Mouse (Mus musculus): Measurements from ENCODE around the gene 4930486L24Rik. TPM values are rescaled to one million over a fixed set of nuclear protein-coding genes. Genes with fewer than 3 reads are reported as not detected.

The 4930486L24Rik gene
- polyA plus RNA-seq, 1 experiment from 2014 or later, result 0.33 TPM

DNA sequence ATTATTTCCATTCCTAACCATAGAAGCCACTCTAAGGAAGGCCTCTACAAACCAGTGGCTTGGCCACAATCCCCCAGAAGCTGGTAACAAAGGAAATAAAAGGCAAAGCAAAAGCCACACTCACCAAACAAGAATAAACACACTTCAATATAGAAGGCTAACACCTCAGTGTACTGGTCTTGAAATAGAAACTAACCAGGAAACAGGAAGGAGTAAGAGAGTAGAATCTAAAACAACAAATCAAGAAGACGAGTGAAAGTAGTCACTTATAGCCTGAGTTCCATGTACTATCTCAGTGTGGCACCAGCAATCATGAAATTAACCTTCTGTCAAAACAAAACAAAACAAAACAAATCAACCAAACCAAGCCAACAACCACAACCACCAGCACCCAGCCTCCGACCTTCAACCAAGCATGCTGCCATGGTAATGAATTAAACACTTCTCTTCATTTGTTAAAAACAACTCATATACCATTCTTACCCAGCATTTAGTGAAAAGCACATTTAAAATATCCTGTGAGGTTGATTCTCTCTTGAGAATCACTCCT lies 24.8 kb downstream of the 4930486L24Rik start:
- WGBS, result 82% methylated on average over 2 of the region's 2 CpGs
- no peak for ATAC-seq
- no peaks in the 10 kb centered on the region for H3K27me3 ChIP-seq (replicated peaks; ENCODE audit: control insufficient read depth, insufficient read depth, low read length)
- H3K4me1 ChIP-seq (ENCODE audit: control insufficient read depth, insufficient read depth, low read depth, low read length), result no peaks in the 10 kb centered on the region
- H3K9me3 ChIP-seq (ENCODE audit: control insufficient read depth, low read length), result no peaks in the 10 kb centered on the region
- H3K27ac ChIP-seq (ENCODE audit: low read depth, low read length), result no peak overlapping the region
- no peaks in the 10 kb centered on the region for H3K36me3 ChIP-seq (ENCODE audit: control insufficient read depth, insufficient read depth, low read length)
- no peak overlapping the region for H3K9ac ChIP-seq (ENCODE audit: low read depth, low read length)
- H3K4me3 ChIP-seq (ENCODE audit: low read length), result no peak overlapping the region
- H3K4me2 ChIP-seq (ENCODE audit: low read length), result no peak overlapping the region

DNA sequence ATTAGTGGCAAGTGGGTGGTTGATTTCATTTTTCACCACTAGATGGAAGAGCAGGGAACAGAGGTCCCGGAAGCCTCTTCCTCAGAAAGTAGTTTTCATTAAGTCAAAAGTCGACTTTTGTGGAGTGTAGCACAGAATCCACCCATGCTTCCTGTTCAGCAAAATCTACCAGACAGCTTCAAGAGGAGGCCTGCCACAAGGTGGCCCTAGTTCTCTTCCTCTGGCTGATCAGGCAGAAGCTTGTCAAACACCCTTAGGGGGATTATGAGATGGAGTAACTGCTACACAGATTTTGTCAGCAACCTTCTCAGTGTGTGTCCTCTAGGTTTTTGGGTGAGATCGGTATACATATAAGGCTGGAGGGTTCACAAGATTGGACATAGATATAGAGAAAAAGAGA lies 38.2 kb downstream of the 4930486L24Rik start:
- ATAC-seq, result no peak
- WGBS, result 76% methylated on average over 3 of the region's 3 CpGs
- no peaks in the 10 kb centered on the region for H3K36me3 ChIP-seq (ENCODE audit: control insufficient read depth, insufficient read depth, low read length)

DNA sequence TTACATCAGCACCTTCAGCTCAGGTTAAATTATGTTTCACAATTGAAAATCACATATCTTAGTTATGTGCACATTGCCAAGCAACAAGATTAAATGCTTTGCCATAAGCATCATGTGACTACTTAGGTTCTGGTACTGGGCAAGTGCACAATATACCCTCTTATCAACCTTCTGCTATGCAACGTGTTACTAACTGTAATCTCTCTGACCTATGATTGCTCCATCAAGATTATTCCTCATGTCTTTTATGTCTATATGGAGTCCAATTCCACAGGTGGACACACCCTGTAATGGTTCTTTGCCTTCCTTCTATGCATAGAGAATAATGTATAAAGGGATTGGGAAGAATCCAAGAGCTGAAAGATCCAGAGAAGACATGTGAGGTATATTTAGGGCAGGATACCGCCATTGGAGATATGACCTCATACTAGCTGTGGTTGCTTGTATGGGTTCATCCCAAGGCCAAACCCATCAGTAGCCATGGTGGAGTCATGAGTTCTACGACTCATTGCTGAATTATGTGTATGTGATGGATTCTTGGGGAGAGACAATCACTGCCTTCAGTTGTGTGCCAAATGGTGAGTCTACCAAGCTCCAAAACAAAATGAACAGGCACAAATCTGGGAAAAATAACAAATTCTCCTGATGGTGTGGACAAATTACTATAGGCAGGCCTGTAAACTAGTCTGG lies 43.6 kb downstream of the 4930486L24Rik start:
- no peak for ATAC-seq
- Histone ChIP-seq H3K9me3 (ENCODE audit: control insufficient read depth, low read length) (no peaks in the 10 kb centered on the region), H3K4me3 (ENCODE audit: low read length) (no peak overlapping the region), H3K27me3 (replicated peaks; ENCODE audit: control insufficient read depth, insufficient read depth, low read length) (no peaks in the 10 kb centered on the region), H3K36me3 (ENCODE audit: control insufficient read depth, insufficient read depth, low read length) (no peaks in the 10 kb centered on the region), H3K27ac (ENCODE audit: low read depth, low read length) (no peak overlapping the region), H3K9ac (ENCODE audit: low read depth, low read length) (no peak overlapping the region), H3K4me2 (ENCODE audit: low read length) (no peak overlapping the region), H3K4me1 (ENCODE audit: control insufficient read depth, insufficient read depth, low read depth, low read length) (no peaks in the 10 kb centered on the region)
- WGBS, result 80% methylated on average over 3 of the region's 3 CpGs

More for the DNA sequence above, 38.2 kb downstream of the 4930486L24Rik start:
- Histone ChIP-seq H3K9me3 (ENCODE audit: control insufficient read depth, low read length) (no peaks in the 10 kb centered on the region), H3K9ac (ENCODE audit: low read depth, low read length) (no peak overlapping the region), H3K27ac (ENCODE audit: low read depth, low read length) (no peak overlapping the region), H3K4me2 (ENCODE audit: low read length) (no peak overlapping the region), H3K27me3 (replicated peaks; ENCODE audit: control insufficient read depth, insufficient read depth, low read length) (no peaks in the 10 kb centered on the region), H3K4me1 (ENCODE audit: control insufficient read depth, insufficient read depth, low read depth, low read length) (no peaks in the 10 kb centered on the region), H3K4me3 (ENCODE audit: low read length) (no peak overlapping the region)

DNA sequence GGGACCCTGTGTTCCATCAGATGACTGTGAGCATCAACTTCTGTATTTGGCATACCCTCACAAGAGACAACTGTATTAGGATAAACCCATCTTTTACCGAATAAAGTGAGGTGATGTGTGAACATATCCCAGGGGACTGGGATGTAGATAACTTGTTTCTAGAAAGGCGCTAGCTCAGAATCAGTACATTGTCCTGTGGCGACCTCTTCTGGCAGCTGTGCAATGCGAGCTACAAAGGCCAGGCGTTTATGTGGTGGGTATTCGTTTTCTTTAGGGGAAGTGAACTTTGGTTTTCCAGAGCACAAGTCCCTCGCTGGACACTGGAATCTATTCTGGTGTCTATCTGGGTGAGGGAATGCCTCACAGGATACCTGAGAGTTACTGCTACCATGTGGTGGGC lies 44.8 kb downstream of the 4930486L24Rik start:
- Histone ChIP-seq H3K4me3 (ENCODE audit: low read length) (no peak overlapping the region), H3K27ac (ENCODE audit: low read depth, low read length) (no peak overlapping the region), H3K9me3 (ENCODE audit: control insufficient read depth, low read length) (no peaks in the 10 kb centered on the region), H3K4me1 (ENCODE audit: control insufficient read depth, insufficient read depth, low read depth, low read length) (no peaks in the 10 kb centered on the region), H3K36me3 (ENCODE audit: control insufficient read depth, insufficient read depth, low read length) (no peaks in the 10 kb centered on the region), H3K9ac (ENCODE audit: low read depth, low read length) (no peak overlapping the region), H3K4me2 (ENCODE audit: low read length) (no peak overlapping the region), H3K27me3 (replicated peaks; ENCODE audit: control insufficient read depth, insufficient read depth, low read length) (no peaks in the 10 kb centered on the region)
- ATAC-seq, result no peak
- WGBS, result 8% methylated on average over 7 of the region's 7 CpGs

DNA sequence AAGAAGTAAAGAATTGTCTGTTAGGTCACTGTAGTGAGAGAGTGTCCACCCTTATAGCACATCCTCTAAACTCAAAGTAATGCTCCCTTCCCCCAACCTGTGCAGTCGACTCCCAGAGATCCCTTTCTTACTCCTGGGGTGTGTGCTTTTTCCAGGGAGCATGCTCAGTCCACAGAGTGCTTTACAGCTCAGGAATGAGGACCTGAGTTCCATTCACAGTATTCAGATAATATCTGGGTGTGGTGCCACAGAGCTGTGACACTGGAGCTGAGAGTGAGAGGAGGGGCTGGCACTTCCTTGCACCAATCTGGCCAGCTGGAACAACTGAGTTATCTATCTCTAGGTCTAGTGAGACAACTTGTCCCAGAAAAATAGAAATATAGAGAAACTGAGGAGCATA lies 50.6 kb downstream of the 4930486L24Rik start:
- no peak overlapping the region for H3K4me2 ChIP-seq (ENCODE audit: low read length)
- H3K27me3 ChIP-seq (replicated peaks; ENCODE audit: control insufficient read depth, insufficient read depth, low read length), result no peaks in the 10 kb centered on the region
- WGBS, result 63% methylated on average over 1 of the region's 1 CpGs
- H3K9ac ChIP-seq (ENCODE audit: low read depth, low read length), result no peak overlapping the region
- no peaks in the 10 kb centered on the region for H3K9me3 ChIP-seq (ENCODE audit: control insufficient read depth, low read length)
- H3K36me3 ChIP-seq (ENCODE audit: control insufficient read depth, insufficient read depth, low read length), result no peaks in the 10 kb centered on the region
- ATAC-seq, result no peak
- H3K4me3 ChIP-seq (ENCODE audit: low read length), result no peak overlapping the region
- no peaks in the 10 kb centered on the region for H3K4me1 ChIP-seq (ENCODE audit: control insufficient read depth, insufficient read depth, low read depth, low read length)
- H3K27ac ChIP-seq (ENCODE audit: low read depth, low read length), result no peak overlapping the region

DNA sequence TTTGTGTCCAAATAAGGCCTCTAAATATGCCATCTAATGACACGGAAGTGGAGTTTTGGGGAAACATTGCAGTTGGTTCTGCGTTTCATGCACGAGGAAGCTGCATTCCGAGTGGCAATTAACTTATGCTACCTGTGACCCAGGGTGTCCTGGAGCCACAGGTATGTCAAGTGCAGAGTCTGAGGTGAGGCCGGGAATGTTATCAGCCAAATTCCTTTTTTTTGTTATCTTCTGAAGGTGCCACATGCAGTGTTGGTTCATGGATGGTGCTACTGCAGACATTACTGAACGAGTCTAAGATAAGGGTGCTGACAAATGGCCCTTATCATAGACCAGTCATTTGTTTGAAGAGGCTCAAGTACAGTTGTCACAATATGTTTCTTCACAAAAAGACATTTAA lies 51.5 kb downstream of the 4930486L24Rik start:
- WGBS, result 93% methylated on average over 6 of the region's 6 CpGs
- no peak for ATAC-seq
- Histone ChIP-seq H3K4me3 (ENCODE audit: low read length) (no peak overlapping the region), H3K4me2 (ENCODE audit: low read length) (no peak overlapping the region), H3K27me3 (replicated peaks; ENCODE audit: control insufficient read depth, insufficient read depth, low read length) (no peaks in the 10 kb centered on the region), H3K9me3 (ENCODE audit: control insufficient read depth, low read length) (no peaks in the 10 kb centered on the region), H3K36me3 (ENCODE audit: control insufficient read depth, insufficient read depth, low read length) (no peaks in the 10 kb centered on the region), H3K9ac (ENCODE audit: low read depth, low read length) (no peak overlapping the region), H3K4me1 (ENCODE audit: control insufficient read depth, insufficient read depth, low read depth, low read length) (no peaks in the 10 kb centered on the region), H3K27ac (ENCODE audit: low read depth, low read length) (no peak overlapping the region)

DNA sequence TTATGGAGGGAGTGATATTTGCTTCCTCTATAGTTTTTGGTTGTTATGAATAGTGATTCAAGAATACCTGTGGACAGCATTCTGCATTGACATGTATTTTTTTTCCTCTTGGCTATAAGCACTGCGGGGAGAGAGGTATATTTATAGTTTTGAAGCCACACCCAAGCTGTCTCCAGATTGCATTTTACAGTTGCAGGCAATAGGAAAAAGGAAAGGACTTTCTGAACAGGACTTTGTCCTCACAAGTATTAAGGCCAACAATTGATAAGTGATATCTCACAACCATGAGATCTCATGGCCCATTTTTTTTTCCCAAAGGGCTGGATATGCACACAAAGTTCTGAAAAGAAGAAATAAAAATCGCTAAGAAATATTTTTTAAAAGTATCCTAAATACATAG lies 54.6 kb downstream of the 4930486L24Rik start:
- Histone ChIP-seq H3K4me2 (ENCODE audit: low read length) (no peak overlapping the region), H3K9me3 (ENCODE audit: control insufficient read depth, low read length) (no peaks in the 10 kb centered on the region), H3K36me3 (ENCODE audit: control insufficient read depth, insufficient read depth, low read length) (no peaks in the 10 kb centered on the region), H3K27me3 (replicated peaks; ENCODE audit: control insufficient read depth, insufficient read depth, low read length) (no peaks in the 10 kb centered on the region), H3K4me1 (ENCODE audit: control insufficient read depth, insufficient read depth, low read depth, low read length) (no peaks in the 10 kb centered on the region), H3K4me3 (ENCODE audit: low read length) (no peak overlapping the region), H3K27ac (ENCODE audit: low read depth, low read length) (no peak overlapping the region), H3K9ac (ENCODE audit: low read depth, low read length) (no peak overlapping the region)
- 86% methylated on average over 2 of the region's 2 CpGs for WGBS
- ATAC-seq, result no peak

DNA sequence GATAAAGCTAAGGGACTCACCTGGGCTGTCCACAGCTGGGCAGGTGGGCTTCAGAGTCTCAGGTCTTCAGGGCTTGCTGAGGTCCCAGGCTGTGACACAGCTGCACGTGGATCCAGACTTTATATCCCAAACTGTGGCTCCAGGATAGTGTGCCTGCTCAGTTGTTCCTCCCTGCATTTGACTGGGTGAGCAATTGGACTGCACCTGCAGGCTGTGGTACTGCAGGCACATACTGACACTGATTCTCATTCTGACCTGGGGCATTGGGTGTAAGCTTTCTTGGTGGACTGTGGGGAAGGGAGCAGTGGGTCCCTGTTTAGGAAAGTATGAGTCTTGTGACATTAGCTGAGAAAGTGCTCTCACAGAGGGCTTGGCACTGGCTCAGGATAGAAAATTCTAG lies 61.5 kb downstream of the 4930486L24Rik start, which contains the start of gene Ctsll3:
TSS of gene Ctsll3 (minus strand) at position 101 of the 400 bp plus-strand sequence.
- Histone ChIP-seq H3K36me3 (ENCODE audit: control insufficient read depth, insufficient read depth, low read length) (no peaks in the 10 kb centered on the region), H3K27me3 (replicated peaks; ENCODE audit: control insufficient read depth, insufficient read depth, low read length) (no peaks in the 10 kb centered on the region), H3K4me2 (ENCODE audit: low read length) (no peak within 1 kb of the TSS), H3K9ac (ENCODE audit: low read depth, low read length) (no peak within 1 kb of the TSS), H3K9me3 (ENCODE audit: control insufficient read depth, low read length) (no peaks in the 10 kb centered on the region), H3K27ac (ENCODE audit: low read depth, low read length) (no peak within 1 kb of the TSS), H3K4me3 (ENCODE audit: low read length) (no peak within 1 kb of the TSS), H3K4me1 (ENCODE audit: control insufficient read depth, insufficient read depth, low read depth, low read length) (no peaks in the 10 kb centered on the region)
- no peak for ATAC-seq
- 76% methylated on average over 1 of the region's 1 CpGs for WGBS

Measured in hindbrain, embryonic 16.5 days (tissue).